In genomic region chr17:14959979-14960378, GRCm38 (mm10) we compare ENCODE assay signal across 8 mouse cellular contexts. TPM values are rescaled to one million over a fixed set of nuclear protein-coding genes. Genes with fewer than 3 reads are reported as not detected.
A peak's percentile ranks its signal among the peaks of the same experiment; 100 is the strongest.
DNase-seq lines count a peak whose midpoint lies in the region; ATAC-seq and TF ChIP-seq lines count a peak whose summit lies in the region.

No protein-coding gene starts in this region.

- H3K4me1 ChIP-seq in lung, embryonic 14.5 days (ENCODE audit: insufficient read depth), result 0 out of 2 replicates have a peak, but pooled peaks cover 4% of the 10 kb centered on the region
- peaks cover 5% of the 10 kb centered on the region for H3K4me1 ChIP-seq in liver, adult 2 months (ENCODE audit: control insufficient read depth, insufficient read depth, low read length)

- DNase-seq in lung, embryonic 14.5 days, result peak; percentile 3
- DNase-seq in lung, postnatal 14 days, result no peak
- peak; percentile 43 for DNase-seq in brain, adult 2 months (ENCODE audit: low read depth, low spot score)
- peak; percentile 25 for DNase-seq in liver, adult 2 months (ENCODE audit: extremely low read depth, low read depth, low spot score)
- peak; percentile 11 for DNase-seq in thymus, postnatal 25 days
- no peak for DNase-seq in layer of hippocampus, adult 9-11 months
- no peak for DNase-seq in cerebellum, postnatal 14 days

- peak overlapping the region; percentile 62 for H3K9ac ChIP-seq in lung, embryonic 14.5 days
- peak overlapping the region; percentile 6; the same call in 1 of the 2 replicates for H3K9ac ChIP-seq in liver, adult 2 months (ENCODE audit: low read depth, low read length)

- no peak for ATAC-seq in lung, embryonic 14.5 days (ENCODE audit: insufficient read depth)
- ATAC-seq in granulocyte monocyte progenitor cell, adult 5-6 weeks (replicated peaks; ENCODE audit: poor library complexity, severe bottlenecking), result 0 out of 2 replicates have a peak, but pooled peaks have one; percentile 18

- peak overlapping the region; percentile 65 for H3K4me3 ChIP-seq in lung, embryonic 14.5 days (ENCODE audit: low read depth, low read length)
- H3K4me3 ChIP-seq in liver, adult 2 months (ENCODE audit: insufficient read depth, low read depth, low read length), result peak overlapping the region; percentile 88; the same call in 1 of the 2 replicates

- no peak overlapping the region for H3K27ac ChIP-seq in lung, embryonic 14.5 days (ENCODE audit: low read depth)
- H3K27ac ChIP-seq in liver, adult 2 months (replicated peaks; ENCODE audit: insufficient read depth, low read depth, low read length), result no peak overlapping the region

- peaks cover 5% of the 10 kb centered on the region; the same call in 1 of the 2 replicates for H3K79me2 ChIP-seq in liver, adult 2 months (ENCODE audit: control insufficient read depth, insufficient read depth, low read length)

- no peak for TF ChIP-seq CTCF in lung, embryonic 14.5 days (IDR thresholded peaks at IDR 0.05; ENCODE audit: low read depth)
- no peak for TF ChIP-seq CTCF in liver, adult 2 months (IDR thresholded peaks at IDR 0.05; ENCODE audit: low read depth, low read length)

- WGBS in lung, embryonic 14.5 days, result 26% methylated on average over 3 of the region's 3 CpGs
- WGBS in liver, adult 2 months, result 12% methylated on average over 3 of the region's 3 CpGs

- peak overlapping the region; percentile 84 for H3K4me2 ChIP-seq in lung, embryonic 14.5 days

- no peak for TF ChIP-seq POLR2A in liver, adult 2 months (IDR thresholded peaks at IDR 0.05; ENCODE audit: extremely low read depth, insufficient read depth, low read length)

- H3K9me3 ChIP-seq in lung, embryonic 14.5 days (ENCODE audit: low read depth, low read length), result no peaks in the 10 kb centered on the region

- H3K36me3 ChIP-seq in lung, embryonic 14.5 days (ENCODE audit: insufficient read depth), result peaks cover 10% of the 10 kb centered on the region
- peaks cover 5% of the 10 kb centered on the region for H3K36me3 ChIP-seq in liver, adult 2 months (ENCODE audit: control insufficient read depth, insufficient read depth, low read length)

- no peaks in the 10 kb centered on the region for H3K27me3 ChIP-seq in lung, embryonic 14.5 days (ENCODE audit: insufficient read depth, low read length)
- no peaks in the 10 kb centered on the region for H3K27me3 ChIP-seq in liver, adult 2 months (ENCODE audit: control insufficient read depth, insufficient read depth, low read length)

RNA-seq across cellular contexts. Expression of gene Phf10, which starts 1.1 kb away (rescaled TPM):
- polyA plus RNA-seq in lung, embryonic 14.5 days (2014; fragmentation: Nextera tagmentation; extraction: Ambion mirVana), result 39.1 and 44.2 TPM in 2 replicates
- 109 and 115 TPM in 2 replicates for total RNA-seq in granulocyte monocyte progenitor cell, adult 5-6 weeks (2014; fragmentation: Nextera tagmentation)
- 56.3 and 73.7 TPM in 2 replicates for total RNA-seq in granulocyte monocyte progenitor cell, adult 5-6 weeks (2017)
- total RNA-seq in liver, adult 2 months (2014; rRNA removed), result 14.0 and 14.4 TPM in 2 replicates
- 7.6 and 7.9 TPM in 2 replicates for polyA plus RNA-seq in liver, adult 2 months (2012; rRNA removed)

RNA-seq across cellular contexts. Expression of gene 1600012H06Rik, which starts 17.0 kb away (rescaled TPM):
- 31.0 and 32.8 TPM in 2 replicates for polyA plus RNA-seq in lung, embryonic 14.5 days (2014; fragmentation: Nextera tagmentation; extraction: Ambion mirVana)
- total RNA-seq in granulocyte monocyte progenitor cell, adult 5-6 weeks (2014; fragmentation: Nextera tagmentation), result 9.4 and 12.4 TPM in 2 replicates
- total RNA-seq in granulocyte monocyte progenitor cell, adult 5-6 weeks (2017), result 9.2 and 15.6 TPM in 2 replicates
- 18.5 and 21.1 TPM in 2 replicates for total RNA-seq in liver, adult 2 months (2014; rRNA removed)
- 16.7 and 17.4 TPM in 2 replicates for polyA plus RNA-seq in liver, adult 2 months (2012; rRNA removed)

RNA-seq across cellular contexts. Expression of gene Wdr27, which starts 17.0 kb away (rescaled TPM):
- 4.7 and 6.1 TPM in 2 replicates for polyA plus RNA-seq in lung, embryonic 14.5 days (2014; fragmentation: Nextera tagmentation; extraction: Ambion mirVana)
- not detected in 2 replicates for total RNA-seq in granulocyte monocyte progenitor cell, adult 5-6 weeks (2014; fragmentation: Nextera tagmentation)
- not detected in 2 replicates for total RNA-seq in granulocyte monocyte progenitor cell, adult 5-6 weeks (2017)
- total RNA-seq in liver, adult 2 months (2014; rRNA removed), result 0.74 and 0.87 TPM in 2 replicates
- polyA plus RNA-seq in liver, adult 2 months (2012; rRNA removed), result 1.4 and 2.3 TPM in 2 replicates

RNA-seq across cellular contexts. Expression of gene 9030025P20Rik, which starts 18.3 kb away (rescaled TPM):
- 9.0 and 10.3 TPM in 2 replicates for polyA plus RNA-seq in lung, embryonic 14.5 days (2014; fragmentation: Nextera tagmentation; extraction: Ambion mirVana)
- total RNA-seq in granulocyte monocyte progenitor cell, adult 5-6 weeks (2014; fragmentation: Nextera tagmentation), result 6.5 and 10.5 TPM in 2 replicates
- 4.7 and 6.3 TPM in 2 replicates for total RNA-seq in granulocyte monocyte progenitor cell, adult 5-6 weeks (2017)
- total RNA-seq in liver, adult 2 months (2014; rRNA removed), result 6.6 and 7.4 TPM in 2 replicates
- 3.5 and 4.6 TPM in 2 replicates for polyA plus RNA-seq in liver, adult 2 months (2012; rRNA removed)

RNA-seq across cellular contexts. Expression of gene Gm3417, which starts 18.6 kb away (rescaled TPM):
- polyA plus RNA-seq in lung, embryonic 14.5 days (2014; fragmentation: Nextera tagmentation; extraction: Ambion mirVana), result 0.45 TPM in 1 of 2 replicates, not detected in the other
- total RNA-seq in granulocyte monocyte progenitor cell, adult 5-6 weeks (2014; fragmentation: Nextera tagmentation), result 0.58 and 5.6 TPM in 2 replicates
- 1.8 and 2.2 TPM in 2 replicates for total RNA-seq in granulocyte monocyte progenitor cell, adult 5-6 weeks (2017)
- total RNA-seq in liver, adult 2 months (2014; rRNA removed), result not detected in 2 replicates
- polyA plus RNA-seq in liver, adult 2 months (2012; rRNA removed), result 0.54 TPM in 1 of 2 replicates, not detected in the other

Comparison
In these comparisons a context has a peak if more than half of its experiments do, and no peak if none do; other contexts are left out.
1. DNase-seq: peak in lung, embryonic 14.5 days (single experiment), brain, adult 2 months (single experiment), liver, adult 2 months (single experiment) and thymus, postnatal 25 days (single experiment); none in lung, postnatal 14 days (single experiment), layer of hippocampus, adult 9-11 months (single experiment) and cerebellum, postnatal 14 days (0 of 2).